Mouse (Mus musculus): ENCODE results near the gene Anxa11.
"Not testable (repeated sequence)": the region's sequence is repeated elsewhere in the genome, so short reads cannot be mapped to it uniquely, and the experiment has no call there.

The Anxa11 gene

GRCm38 (mm10) chr14:25869135-25869878 is 27.4 kb downstream of the Anxa11 start:
- DNase-seq (ENCODE audit: low spot score) = no peak

DNA sequence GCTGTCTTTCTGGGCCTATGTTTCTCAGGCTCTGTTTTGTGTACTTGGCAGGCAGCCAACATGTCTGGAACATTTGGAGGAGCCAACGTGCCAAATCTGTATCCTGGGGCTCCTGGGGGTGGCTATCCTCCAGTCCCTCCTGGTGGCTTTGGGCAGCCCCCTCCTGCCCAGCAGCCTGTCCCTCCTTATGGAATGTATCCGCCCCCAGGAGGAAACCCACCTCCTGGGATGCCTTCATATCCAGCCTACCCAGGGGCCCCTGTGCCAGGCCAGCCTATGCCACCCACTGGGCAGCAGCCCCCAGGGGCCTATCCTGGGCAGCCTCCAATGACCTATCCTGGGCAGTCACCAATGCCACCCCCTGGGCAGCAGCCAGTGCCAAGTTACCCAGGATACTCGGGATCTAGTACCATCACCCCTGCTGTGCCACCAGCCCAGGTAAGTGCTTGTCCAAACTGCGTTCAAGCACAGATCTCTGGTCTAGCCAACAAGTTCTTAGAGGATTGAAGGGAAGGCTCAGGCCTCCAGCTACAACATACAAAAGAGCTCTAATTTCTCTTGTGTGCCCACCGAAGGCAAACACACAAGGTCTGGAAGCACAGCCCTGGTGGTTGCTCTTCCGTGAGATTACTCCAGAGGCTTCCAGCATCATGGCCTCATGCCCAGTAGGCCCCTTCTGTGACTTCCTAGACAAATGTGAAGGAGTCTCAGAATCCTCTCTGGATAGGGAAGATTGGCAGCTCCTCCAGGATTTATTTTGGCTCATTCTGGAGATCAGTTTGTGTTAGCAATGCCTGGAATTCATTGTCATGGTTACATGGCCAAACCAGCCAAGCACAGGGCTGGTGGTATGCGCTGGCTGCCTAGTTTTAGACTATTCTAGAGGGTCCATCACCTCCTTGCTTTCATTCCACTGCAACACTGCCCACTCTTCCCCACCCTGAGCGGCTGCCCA is 30.8 kb downstream of the Anxa11 start:
- no peak for DNase-seq (ENCODE audit: low spot score)

- DNase-seq (ENCODE audit: low spot score) = not testable (repeated sequence)
Observed at GRCm38 (mm10) chr14:25876640-25877039, 34.7 kb downstream of the Anxa11 start.

DNA sequence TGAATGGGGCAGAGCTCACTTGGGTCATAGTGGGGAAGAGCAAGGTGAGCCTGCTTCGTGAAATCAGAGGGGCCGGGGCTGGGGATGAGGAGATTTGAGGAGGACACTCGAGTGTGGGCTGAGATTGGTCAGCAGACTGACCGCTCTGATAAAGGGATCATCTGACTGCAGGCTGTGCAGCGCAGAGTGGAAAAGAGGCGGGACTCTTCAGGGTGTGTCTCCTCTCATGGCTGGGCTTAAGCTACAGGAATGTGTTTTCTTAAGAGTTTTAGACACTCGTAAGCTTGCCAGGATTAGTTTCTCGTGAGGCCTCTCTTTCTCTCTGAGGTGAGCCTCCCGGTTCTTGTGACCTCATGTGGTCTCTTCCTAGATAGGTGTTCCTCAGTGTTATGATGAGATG is 39.8 kb downstream of the Anxa11 start:
- DNase-seq (ENCODE audit: low spot score) = not testable (repeated sequence)

- not testable (repeated sequence) for DNase-seq (ENCODE audit: low spot score)
Observed at GRCm38 (mm10) chr14:25885886-25886285, 43.9 kb downstream of the Anxa11 start.

DNA sequence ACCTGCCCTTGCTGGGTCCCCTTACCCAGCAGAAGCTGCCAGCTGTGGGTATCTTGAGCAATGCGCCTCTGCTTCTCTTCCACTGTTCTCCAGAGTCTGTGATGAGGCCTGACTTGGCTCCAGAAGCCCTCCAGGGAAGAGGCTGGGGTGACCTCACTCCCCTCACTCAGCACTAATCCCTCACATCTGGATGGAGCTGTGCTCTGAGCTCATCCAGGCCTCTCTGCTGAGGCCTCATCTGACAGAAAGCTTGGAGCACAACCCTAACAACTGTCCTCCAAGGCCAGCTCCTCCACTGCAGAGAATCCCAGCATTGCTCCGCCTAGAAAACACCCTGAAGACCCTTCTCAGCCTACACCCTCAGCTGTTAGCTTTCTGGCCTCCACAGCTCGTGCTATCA is 52.6 kb downstream of the Anxa11 start:
- not testable (repeated sequence) for DNase-seq (ENCODE audit: low spot score)

DNA sequence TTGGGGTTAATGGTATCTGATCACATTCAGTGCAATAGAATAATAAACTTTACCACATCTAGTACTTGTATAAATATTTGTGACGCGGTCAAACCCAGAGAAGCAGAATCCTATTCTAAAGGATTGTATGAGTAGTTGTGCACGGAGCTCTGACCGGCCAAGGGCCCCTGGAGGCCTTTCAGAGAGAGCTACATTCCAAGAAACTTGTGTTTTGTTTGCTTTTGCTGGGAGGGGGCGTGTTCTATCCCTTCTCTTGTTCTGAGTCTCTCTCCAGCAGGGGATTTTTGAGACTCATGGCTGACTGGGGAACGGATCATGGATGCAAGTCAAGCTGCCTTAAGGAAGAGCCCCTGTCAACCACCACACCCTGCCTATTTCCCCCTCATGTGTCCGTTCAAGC is 53.7 kb downstream of the Anxa11 start:
- DNase-seq (ENCODE audit: low spot score) = not testable (repeated sequence)

- not testable (repeated sequence) for DNase-seq (ENCODE audit: low spot score)
Observed at GRCm38 (mm10) chr14:25903000-25903399, 61.0 kb downstream of the Anxa11 start, which contains the start of gene Plac9a. Gene Plac9a, minus strand, starts transcription at chr14:25903100.

- DNase-seq (ENCODE audit: low spot score) = not testable (repeated sequence)
Observed at GRCm38 (mm10) chr14:25905243-25905642, 63.3 kb downstream of the Anxa11 start.

GRCm38 (mm10) chr14:25907272-25907671 is 65.3 kb downstream of the Anxa11 start:
- DNase-seq (ENCODE audit: low spot score) = not testable (repeated sequence)

GRCm38 (mm10) chr14:25908976-25909375 is 67.0 kb downstream of the Anxa11 start:
- DNase-seq (ENCODE audit: low spot score) = not testable (repeated sequence)

- not testable (repeated sequence) for DNase-seq (ENCODE audit: low spot score)
Observed at GRCm38 (mm10) chr14:25918427-25919170, 76.6 kb downstream of the Anxa11 start.

DNA sequence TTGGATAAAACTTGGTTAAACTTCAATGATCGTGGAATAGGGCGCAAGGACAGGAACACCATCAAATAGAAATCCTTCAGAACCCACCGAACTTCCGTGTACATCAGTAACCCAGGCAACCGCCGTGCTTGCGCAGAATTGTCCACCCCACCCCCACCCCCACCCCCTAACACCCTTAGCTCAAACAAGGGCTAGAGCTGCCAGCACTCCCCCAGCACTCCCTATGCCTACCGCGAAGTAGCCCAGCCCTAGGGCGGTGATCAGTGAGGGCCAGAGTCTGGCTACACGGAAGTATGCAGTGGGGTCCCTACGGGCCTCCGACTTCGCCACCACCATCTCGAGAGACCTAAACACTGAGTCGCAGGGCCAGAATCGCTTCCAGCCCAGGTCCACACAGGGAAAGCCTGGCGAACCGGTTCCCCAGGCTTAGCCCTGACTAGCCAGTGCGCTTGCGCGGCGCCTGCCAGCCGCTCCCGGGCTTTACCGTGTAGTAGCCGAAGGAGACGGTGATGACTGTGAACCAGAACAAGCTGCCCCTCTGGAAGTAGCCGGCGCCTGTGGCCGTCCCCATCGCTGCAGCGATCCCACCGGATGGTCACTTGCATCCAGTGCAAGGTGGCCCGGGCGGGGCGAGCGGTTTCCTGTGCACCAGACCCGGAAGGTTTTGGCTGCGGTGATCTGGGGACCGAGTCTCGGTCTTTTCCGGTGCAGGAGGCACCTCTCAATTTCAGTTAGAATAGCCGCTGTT is 85.0 kb downstream of the Anxa11 start:
- not testable (repeated sequence) for DNase-seq (ENCODE audit: low spot score)

GRCm38 (mm10) chr14:25927562-25927881 is 85.6 kb downstream of the Anxa11 start, which contains the start of gene Tmem254a:
Gene Tmem254a, minus strand, starts transcription at chr14:25927672.
- DNase-seq (ENCODE audit: low spot score) = not testable (repeated sequence)

All from ovary, postnatal 36 days (tissue).